Mouse (Mus musculus) erythroblast, embryonic 14.5 days (primary cell): Measurements from ENCODE around the gene Flt1.

ENCODE experiments used
- GATA1 ChIP-seq: IDR thresholded peaks from 2 replicates; pipeline ENCODE4 v1.6.1; 2012; ENCODE audit warnings: low read length, inconsistent platforms, mixed read lengths
- TAL1 ChIP-seq: IDR thresholded peaks from 3 replicates; pipeline ENCODE4 v1.6.1; 2012; ENCODE audit warnings: low read length, inconsistent platforms, mixed read lengths

DNA sequence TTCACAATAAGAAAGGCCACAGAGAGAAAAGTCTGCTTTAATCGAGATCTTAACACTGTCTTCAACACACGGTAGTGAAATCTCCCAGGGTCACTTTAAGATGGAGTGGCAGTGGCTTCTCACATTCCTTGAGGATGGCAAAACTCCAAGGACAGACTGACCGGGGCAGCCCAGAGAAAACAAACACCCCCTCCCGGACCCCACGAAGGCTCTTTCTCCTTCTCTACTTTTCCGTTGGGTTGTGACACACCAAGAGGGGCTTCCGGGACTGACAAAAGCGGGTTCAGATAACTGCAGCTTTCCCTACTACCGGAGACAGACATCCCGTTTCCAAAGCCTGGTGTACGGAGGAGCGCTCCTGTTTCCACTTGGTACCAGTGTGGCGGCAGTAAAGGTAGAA is 10.4 kb downstream of the Flt1 start:
- no peak for TF ChIP-seq GATA1
- no peak for TF ChIP-seq TAL1
